28 mouse cellular contexts compared by ENCODE assay signal in the genomic region with DNA sequence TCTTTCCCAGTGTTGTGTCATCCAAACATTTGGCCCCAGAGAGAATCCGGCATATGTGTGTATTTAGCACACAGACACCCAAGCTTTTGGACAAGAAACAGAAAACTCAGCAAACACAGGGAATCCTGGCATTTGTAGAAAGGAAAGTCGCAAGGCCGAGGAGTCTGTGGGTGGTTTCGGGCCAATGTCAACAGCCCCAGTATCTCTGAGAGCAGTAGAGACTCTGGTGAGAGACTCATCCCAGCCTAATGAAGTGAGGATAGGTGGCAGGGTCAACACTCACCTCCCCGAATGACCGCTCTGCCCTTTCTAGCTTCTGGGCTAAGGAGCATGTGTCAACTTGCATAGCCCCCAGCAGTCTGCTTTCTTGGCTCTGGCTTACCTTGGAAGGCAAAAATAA. TPM values are rescaled to one million over a fixed set of nuclear protein-coding genes. Genes with fewer than 3 reads are reported as not detected.
A peak's percentile ranks its signal among the peaks of the same experiment; 100 is the strongest.
DNase-seq lines count a peak whose midpoint lies in the region; ATAC-seq and TF ChIP-seq lines count a peak whose summit lies in the region.
"Had no signal": no experiment of that assay in that cellular context is flagged by ENCODE, and none has a peak within 500 bp of the region (broad histone marks: within the 10 kb centered on the region; RNA-seq: fewer than 3 reads in every experiment).

No protein-coding gene starts in this region.

- DNase-seq in forebrain, embryonic 11.5 days (ENCODE audit: low spot score): peak; percentile 32
- no peak for DNase-seq in thymus, adult 2 months
- DNase-seq in thymus, postnatal 0 days (ENCODE audit: low spot score): no peak
- DNase-seq in lung, postnatal 10 days: peak; percentile 47
- no peak for DNase-seq in ovary, postnatal 14 days (ENCODE audit: low spot score)
- DNase-seq: adrenal gland, adult 8-10 months; cerebellum, adult 2 months; cerebellum, postnatal 14 days; gastrocnemius, postnatal 25 days; heart, adult 18-20 months; heart, postnatal 4 days; kidney, adult 8-10 months; kidney, postnatal 10 days; layer of hippocampus, postnatal 36 days; left cerebral cortex, postnatal 4 days; lung, embryonic 14.5 days; thymus, postnatal 25 days had no signal

- H3K27me3 ChIP-seq in forebrain, embryonic 11.5 days (ENCODE audit: control insufficient read depth, insufficient read depth, low read length): no peaks in the 10 kb centered on the region
- H3K27me3 ChIP-seq in forebrain, embryonic 15.5 days: no peaks in the 10 kb centered on the region
- H3K27me3 ChIP-seq in thymus, adult 2 months (ENCODE audit: control insufficient read depth, insufficient read depth, low read length): no peaks in the 10 kb centered on the region
- H3K27me3 ChIP-seq: hindbrain, embryonic 13.5 days; neural tube, embryonic 12.5 days had no signal

- H3K9me3 ChIP-seq in forebrain, embryonic 11.5 days (ENCODE audit: control insufficient read depth, low read length): no peaks in the 10 kb centered on the region
- H3K9me3 ChIP-seq in forebrain, embryonic 15.5 days: no peaks in the 10 kb centered on the region
- H3K9me3 ChIP-seq: G1E; hindbrain, embryonic 13.5 days; neural tube, embryonic 12.5 days had no signal

- 90% methylated on average over 6 of the region's 6 CpGs for WGBS in forebrain, embryonic 11.5 days
- WGBS in forebrain, embryonic 15.5 days: 93% methylated on average over 6 of the region's 6 CpGs
- 98% methylated on average over 6 of the region's 6 CpGs for WGBS in thymus, adult 2 months

- H3K4me3 ChIP-seq in forebrain, embryonic 11.5 days (ENCODE audit: low read depth, low read length): no peak overlapping the region
- no peak overlapping the region for H3K4me3 ChIP-seq in forebrain, embryonic 15.5 days
- H3K4me3 ChIP-seq in thymus, adult 2 months (ENCODE audit: control insufficient read depth, insufficient read depth, low read length): no peak overlapping the region
- H3K4me3 ChIP-seq: hindbrain, embryonic 13.5 days; myocyte; neural tube, embryonic 12.5 days had no signal

- TF ChIP-seq CTCF in thymus, adult 2 months (IDR thresholded peaks at IDR 0.05; ENCODE audit: borderline replicate concordance, control insufficient read depth, extremely low read depth, insufficient read depth, low read length, poor library complexity): no peak

- no peaks in the 10 kb centered on the region for H3K4me1 ChIP-seq in forebrain, embryonic 11.5 days (replicated peaks; ENCODE audit: control insufficient read depth, insufficient read depth, low read length)
- no peaks in the 10 kb centered on the region for H3K4me1 ChIP-seq in forebrain, embryonic 15.5 days
- no peaks in the 10 kb centered on the region for H3K4me1 ChIP-seq in thymus, adult 2 months (replicated peaks; ENCODE audit: control insufficient read depth, insufficient read depth, low read length)
- H3K4me1 ChIP-seq: neural tube, embryonic 12.5 days had no signal

- no peak overlapping the region for H3K27ac ChIP-seq in forebrain, embryonic 11.5 days (ENCODE audit: low read depth, low read length)
- no peak overlapping the region for H3K27ac ChIP-seq in forebrain, embryonic 15.5 days (replicated peaks)
- H3K27ac ChIP-seq in thymus, adult 2 months (ENCODE audit: control insufficient read depth, insufficient read depth, low read length): 0 out of 2 replicates have a peak overlapping the region, but pooled peaks have one; percentile 35
- H3K27ac ChIP-seq: hindbrain, embryonic 13.5 days; liver, embryonic 14.5 days; neural tube, embryonic 12.5 days had no signal

- H3K9ac ChIP-seq in forebrain, embryonic 11.5 days (ENCODE audit: low read length): no peak overlapping the region
- no peak overlapping the region for H3K9ac ChIP-seq in forebrain, embryonic 15.5 days (replicated peaks)
- H3K9ac ChIP-seq: hindbrain, embryonic 13.5 days; liver, embryonic 14.5 days; lung, embryonic 14.5 days; neural tube, embryonic 12.5 days had no signal

- ATAC-seq in forebrain, embryonic 11.5 days (replicated peaks; ENCODE audit: low FRiP score): no peak
- no peak for ATAC-seq in forebrain, embryonic 15.5 days (replicated peaks)
- no peak for ATAC-seq in monocyte, adult 5-6 weeks (replicated peaks; ENCODE audit: insufficient number of reproducible peaks, low FRiP score, low TSS enrichment, poor library complexity, severe bottlenecking)
- ATAC-seq: forebrain, embryonic 16.5 days; midbrain, embryonic 16.5 days had no signal

- TF ChIP-seq POLR2A in thymus, adult 2 months (IDR thresholded peaks at IDR 0.05; ENCODE audit: control insufficient read depth, extremely low read depth, insufficient read depth, low read length, poor library complexity): no peak

- H3K36me3 ChIP-seq in forebrain, embryonic 11.5 days (ENCODE audit: control insufficient read depth, insufficient read depth, low read length): no peaks in the 10 kb centered on the region
- H3K36me3 ChIP-seq in forebrain, embryonic 15.5 days: no peaks in the 10 kb centered on the region
- H3K36me3 ChIP-seq in thymus, adult 2 months (ENCODE audit: control insufficient read depth, insufficient read depth, low read length): no peaks in the 10 kb centered on the region
- H3K36me3 ChIP-seq: G1E; hindbrain, embryonic 13.5 days; neural tube, embryonic 12.5 days had no signal

- no peak overlapping the region for H3K4me2 ChIP-seq in forebrain, embryonic 11.5 days (ENCODE audit: low read depth, low read length, severe bottlenecking)
- no peak overlapping the region for H3K4me2 ChIP-seq in forebrain, embryonic 15.5 days (replicated peaks)
- H3K4me2 ChIP-seq: midbrain, embryonic 11.5 days had no signal

RNA-seq across cellular contexts. Expression of a gene that starts 52.9 kb away (rescaled TPM):
- not detected in 2 replicates for polyA plus RNA-seq in forebrain, embryonic 11.5 days (2014; fragmentation: Nextera tagmentation; extraction: Ambion mirVana)
- polyA plus RNA-seq in forebrain, embryonic 15.5 days (2015; fragmentation: Nextera tagmentation; extraction: Ambion mirVana): 0.34 and 0.56 TPM in 2 replicates
- polyA plus RNA-seq in thymus, adult 2 months (2012; rRNA removed): 0.10 and 0.15 TPM in 2 replicates
- 0.08 TPM in 1 of 2 replicates, not detected in the other for polyA plus RNA-seq in thymus, postnatal 0 days (2015; fragmentation: Nextera tagmentation; extraction: Ambion mirVana)
- 1.4 TPM in 1 of 3 replicates, not detected in the others for total RNA-seq in monocyte, adult 5-6 weeks (2017)
- total RNA-seq: G1E; megakaryocyte, adult 5-6 weeks had no signal
- polyA plus RNA-seq: G1E; midbrain, embryonic 11.5 days; neural tube, embryonic 12.5 days had no signal

Comparison
In these comparisons a context has a peak if more than half of its experiments do, and no peak if none do; other contexts are left out.
1. DNase-seq: peak in forebrain, embryonic 11.5 days (single experiment) and lung, postnatal 10 days (single experiment); none in thymus, adult 2 months (single experiment), thymus, postnatal 0 days (single experiment) and ovary, postnatal 14 days (single experiment).